Mouse (Mus musculus): Measurements from ENCODE around the gene Tmem141.

DNA sequence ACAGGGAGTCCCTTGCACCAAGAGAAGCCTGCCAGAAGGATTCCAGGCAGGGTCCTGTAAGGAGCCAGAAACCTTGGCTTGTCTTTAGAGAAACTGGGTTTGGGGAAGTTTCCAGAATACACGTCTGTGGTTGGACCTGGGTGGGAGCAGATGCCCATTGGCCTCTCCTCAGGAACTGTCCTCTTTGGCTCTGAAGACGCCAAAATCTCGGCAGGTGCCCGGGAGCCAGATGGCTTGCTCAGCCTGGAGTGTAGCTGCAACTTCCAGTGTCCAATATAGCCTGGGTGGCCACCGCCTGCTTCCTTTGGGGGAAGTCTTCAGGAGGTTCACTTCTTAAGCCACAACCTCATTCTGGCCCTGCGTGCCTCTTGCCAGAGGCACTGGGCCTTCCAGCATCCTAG lies 39.9 kb downstream of the Tmem141 start:
- TF ChIP-seq MYC (IDR thresholded peaks at IDR 0.05; ENCODE audit: low read depth, low read length) (no peak), POLR2AphosphoS2 (IDR thresholded peaks at IDR 0.05; ENCODE audit: low read depth, low read length) (no peak), CHD1 (IDR thresholded peaks at IDR 0.05; ENCODE audit: low read depth, low read length) (no peak), CTCF (conservative IDR thresholded peaks at IDR 0.05 in 1 of 2, IDR thresholded peaks at IDR 0.05 in 1 of 2; ENCODE audit: low read depth in 2 of 2, low read length in 2 of 2) (no peak), MEF2A (IDR thresholded peaks at IDR 0.05; ENCODE audit: borderline replicate concordance, low read depth, low read length) (no peak), POLR2A (IDR thresholded peaks at IDR 0.05; ENCODE audit: low read depth, low read length) (no peak), EP300 (IDR thresholded peaks at IDR 0.05; ENCODE audit: low read length) (no peak), ZMIZ1 (IDR thresholded peaks at IDR 0.05; ENCODE audit: low read depth, low read length) (no peak), NELFE (IDR thresholded peaks at IDR 0.05; ENCODE audit: low read depth, low read length) (no peak), ZC3H11A (IDR thresholded peaks at IDR 0.05; ENCODE audit: low read depth, low read length) (no peak), HCFC1 (IDR thresholded peaks at IDR 0.05; ENCODE audit: low read depth, low read length) (no peak), USF1 (IDR thresholded peaks at IDR 0.05; ENCODE audit: low read depth, low read length) (no peak), ETS1 (conservative IDR thresholded peaks at IDR 0.05; ENCODE audit: low read depth, low read length) (no peak)
